Mouse (Mus musculus) CH12.LX (cell line): Measurements from ENCODE around the gene Phf23. TPM values are rescaled to one million over a fixed set of nuclear protein-coding genes. Genes with fewer than 3 reads are reported as not detected.

ENCODE experiments used
- DNase-seq: peaks from one replicate; pipeline ENCODE4 v3.0.0-alpha.2; 2013; ENCODE audit errors: extremely low read depth
- H3K27ac ChIP-seq: 2 replicates; pipeline ENCODE4 v1.5.1; 2012; ENCODE audit warnings: low read depth, mild to moderate bottlenecking, control low read depth, moderate library complexity; ENCODE audit not compliant: insufficient read depth
- H3K27me3 ChIP-seq: replicated peaks from 2 replicates; pipeline ENCODE3; 2012; ENCODE audit warnings: inconsistent platforms
- H3K36me3 ChIP-seq, 2 experiments: replicated peaks in 1 of 2; 2 replicates each; pipeline versions ENCODE3 to v1.6.1; 2012; ENCODE audit warnings: inconsistent platforms in 1 of 2, low read length in 1 of 2, mild to moderate bottlenecking in 1 of 2, mixed read lengths in 1 of 2, moderate library complexity in 1 of 2; ENCODE audit not compliant: control insufficient read depth in 1 of 2, insufficient read depth in 1 of 2
- H3K4me1 ChIP-seq, 2 experiments: 2 replicates each; pipeline ENCODE4 v1.6.1; 2012; ENCODE audit warnings: inconsistent platforms in 1 of 2, moderate library complexity in 1 of 2; ENCODE audit not compliant: insufficient read depth in 2 of 2, control insufficient read depth in 1 of 2
- H3K4me2 ChIP-seq: 2 replicates; pipeline ENCODE4 v1.6.1; 2012; ENCODE audit warnings: low read depth, mild to moderate bottlenecking, control low read depth; ENCODE audit not compliant: poor library complexity, insufficient read depth, severe bottlenecking
- H3K4me3 ChIP-seq, 3 experiments: fragments of 150-350 bp in 1 of 3; sonication (generic) in 1 of 3; replicated peaks in 1 of 3; 2 replicates each; pipeline versions ENCODE3 to v1.5.1; 2011 to 2012; ENCODE audit warnings: low read depth in 2 of 3, low read length in 2 of 3, mild to moderate bottlenecking in 2 of 3, moderate library complexity in 2 of 3, control low read depth in 1 of 3, improper control_type of control experiment in 1 of 3, inconsistent platforms in 1 of 3, mixed read lengths in 1 of 3; ENCODE audit not compliant: poor library complexity in 1 of 3
- H3K79me2 ChIP-seq: replicated peaks from 2 replicates; pipeline ENCODE4 v1.6.1; 2012; ENCODE audit warnings: mild to moderate bottlenecking, moderate library complexity; ENCODE audit not compliant: control insufficient read depth, poor library complexity, insufficient read depth, severe bottlenecking; ENCODE audit errors: extremely low read depth
- H3K9ac ChIP-seq: 2 replicates; pipeline ENCODE4 v1.6.1; 2012; ENCODE audit warnings: low read depth, mild to moderate bottlenecking, control low read depth, moderate library complexity; ENCODE audit not compliant: insufficient read depth
- H3K9me3 ChIP-seq: replicated peaks from 2 replicates; pipeline ENCODE3; 2012; ENCODE audit warnings: low read length, inconsistent platforms, mixed read lengths
- BHLHE40 ChIP-seq: IDR thresholded peaks from 2 replicates; pipeline ENCODE4 v1.6.1; 2011; ENCODE audit warnings: mild to moderate bottlenecking, low read depth, low read length, improper control_type of control experiment
- CHD1 ChIP-seq: IDR thresholded peaks from 2 replicates; pipeline ENCODE4 v1.6.1; 2012; ENCODE audit warnings: low read depth, low read length, improper control_type of control experiment, inconsistent platforms
- CHD2 ChIP-seq: IDR thresholded peaks from 2 replicates; pipeline ENCODE4 v1.6.1; 2011; ENCODE audit warnings: low read length, improper control_type of control experiment
- CTCF ChIP-seq, 2 experiments: IDR thresholded peaks in 1 of 2; conservative IDR thresholded peaks in 1 of 2; 2 replicates each; pipeline ENCODE4 v1.5.1; 2011 to 2012; ENCODE audit warnings: low read depth in 2 of 2, low read length in 2 of 2, improper control_type of control experiment in 1 of 2, inconsistent platforms in 1 of 2, mild to moderate bottlenecking in 1 of 2, moderate library complexity in 1 of 2
- ELF1 ChIP-seq: IDR thresholded peaks from 2 replicates; pipeline ENCODE4 v1.6.1; 2014; ENCODE audit warnings: low read depth, mild to moderate bottlenecking, inconsistent platforms, low read length, improper control_type of control experiment
- EP300 ChIP-seq: IDR thresholded peaks from 2 replicates; pipeline ENCODE4 v1.6.1; 2011; ENCODE audit warnings: low read length, improper control_type of control experiment
- ETS1 ChIP-seq: conservative IDR thresholded peaks from 2 replicates; pipeline ENCODE4 v1.6.1; 2012; ENCODE audit warnings: low read depth, mild to moderate bottlenecking, inconsistent platforms, low read length, improper control_type of control experiment, moderate library complexity
- GABPA ChIP-seq: IDR thresholded peaks from 2 replicates; pipeline ENCODE4 v1.6.1; 2012; ENCODE audit warnings: low read depth, low read length, improper control_type of control experiment, inconsistent platforms; ENCODE audit not compliant: insufficient replicate concordance
- HCFC1 ChIP-seq: IDR thresholded peaks from 2 replicates; pipeline ENCODE4 v1.6.1; 2012; ENCODE audit warnings: low read depth, mild to moderate bottlenecking, inconsistent platforms, low read length, improper control_type of control experiment
- JUN ChIP-seq: IDR thresholded peaks from 2 replicates; pipeline ENCODE4 v1.6.1; 2011; ENCODE audit warnings: low read depth, mild to moderate bottlenecking, low read length, improper control_type of control experiment, moderate library complexity; ENCODE audit not compliant: insufficient read depth
- KAT2A ChIP-seq: IDR thresholded peaks from 2 replicates; pipeline ENCODE4 v1.6.1; 2012; ENCODE audit warnings: low read length, improper control_type of control experiment, inconsistent platforms; ENCODE audit not compliant: insufficient replicate concordance
- MAX ChIP-seq: IDR thresholded peaks from 2 replicates; pipeline ENCODE4 v1.6.1; 2011; ENCODE audit warnings: low read length, improper control_type of control experiment
- MAZ ChIP-seq: IDR thresholded peaks from 2 replicates; pipeline ENCODE4 v1.6.1; 2012; ENCODE audit warnings: low read depth, mild to moderate bottlenecking, inconsistent platforms, low read length, improper control_type of control experiment, moderate library complexity
- MEF2A ChIP-seq: IDR thresholded peaks from 2 replicates; pipeline ENCODE4 v1.6.1; 2014; ENCODE audit warnings: low read depth, mild to moderate bottlenecking, inconsistent platforms, low read length, improper control_type of control experiment, borderline replicate concordance
- MXI1 ChIP-seq: IDR thresholded peaks from 2 replicates; pipeline ENCODE4 v1.6.1; 2011; ENCODE audit warnings: mild to moderate bottlenecking, low read depth, low read length, improper control_type of control experiment
- MYC ChIP-seq: IDR thresholded peaks from 2 replicates; pipeline ENCODE4 v1.6.1; 2011; ENCODE audit warnings: low read depth, mild to moderate bottlenecking, improper control_type of control experiment, low read length
- NELFE ChIP-seq: IDR thresholded peaks from 2 replicates; pipeline ENCODE4 v1.6.1; 2011; ENCODE audit warnings: low read depth, low read length, improper control_type of control experiment
- NRF1 ChIP-seq: IDR thresholded peaks from 2 replicates; pipeline ENCODE4 v1.6.1; 2014; ENCODE audit warnings: low read depth, mild to moderate bottlenecking, inconsistent platforms, low read length, improper control_type of control experiment, moderate library complexity
- PAX5 ChIP-seq: IDR thresholded peaks from 2 replicates; pipeline ENCODE4 v1.6.1; 2012; ENCODE audit warnings: low read length, inconsistent platforms, mixed read lengths
- POLR2A ChIP-seq: IDR thresholded peaks from 2 replicates; pipeline ENCODE4 v1.6.1; 2011; ENCODE audit warnings: low read depth, mild to moderate bottlenecking, improper control_type of control experiment, low read length
- POLR2AphosphoS2 ChIP-seq: IDR thresholded peaks from 2 replicates; pipeline ENCODE4 v1.6.1; 2011; ENCODE audit warnings: low read depth, low read length, improper control_type of control experiment
- RAD21 ChIP-seq: IDR thresholded peaks from 2 replicates; pipeline ENCODE4 v1.6.1; 2011; ENCODE audit warnings: low read depth, mild to moderate bottlenecking, low read length, improper control_type of control experiment, moderate library complexity
- RCOR1 ChIP-seq: conservative IDR thresholded peaks from 2 replicates; pipeline ENCODE4 v1.6.1; 2012; ENCODE audit warnings: low read depth, mild to moderate bottlenecking, inconsistent platforms, low read length, improper control_type of control experiment
- SIN3A ChIP-seq: IDR thresholded peaks from 2 replicates; pipeline ENCODE4 v1.6.1; 2012; ENCODE audit warnings: low read length, improper control_type of control experiment, inconsistent platforms
- SMC3 ChIP-seq: IDR thresholded peaks from 2 replicates; pipeline ENCODE4 v1.6.1; 2011; ENCODE audit warnings: low read depth, low read length, improper control_type of control experiment
- TBP ChIP-seq: conservative IDR thresholded peaks from 2 replicates; pipeline ENCODE4 v1.6.1; 2011; ENCODE audit warnings: low read depth, low read length, improper control_type of control experiment
- UBTF ChIP-seq: IDR thresholded peaks from 2 replicates; pipeline ENCODE4 v1.6.1; 2012; ENCODE audit warnings: low read depth, mild to moderate bottlenecking, inconsistent platforms, low read length, improper control_type of control experiment, moderate library complexity
- USF2 ChIP-seq: conservative IDR thresholded peaks from 2 replicates; pipeline ENCODE4 v1.6.1; 2011; ENCODE audit warnings: low read depth, low read length, improper control_type of control experiment
- ZC3H11A ChIP-seq: IDR thresholded peaks from 2 replicates; pipeline ENCODE4 v1.6.1; 2012; ENCODE audit warnings: low read depth, mild to moderate bottlenecking, inconsistent platforms, low read length, improper control_type of control experiment
- ZKSCAN1 ChIP-seq: IDR thresholded peaks from 2 replicates; pipeline ENCODE4 v1.6.1; 2012; ENCODE audit warnings: low read depth, inconsistent platforms, low read length, improper control_type of control experiment, borderline replicate concordance
- ZMIZ1 ChIP-seq: IDR thresholded peaks from 2 replicates; pipeline ENCODE4 v1.6.1; 2012; ENCODE audit warnings: low read depth, mild to moderate bottlenecking, inconsistent platforms, low read length, improper control_type of control experiment
- dilution Hi-C: fragments of 300-500 bp; cut with MboI; formaldehyde crosslinking; loops from 2 replicates; pipeline ENCODE4 v1.14.3; 2020; ENCODE audit warnings: low sequenced_read_pairs; ENCODE audit not compliant: extremely low pct_unique_long_range_greater_than_20kb, extremely low pct_ligation_motif_present
- in situ Hi-C: fragments of 300-500 bp; cut with MboI; formaldehyde crosslinking; loops from 3 replicates; pipeline ENCODE4 v1.14.3; 2019; ENCODE audit warnings: low sequenced_read_pairs, low pct_ligation_motif_present, low pct_unique_long_range_greater_than_20kb, mixed read lengths
- polyA plus RNA-seq: library from polyadenylated mRNA; unstranded; fragments of >175 nt; gene quantifications from 2 replicates; pipeline ENCODE4 v1.2.1, GENCODE M21; 2012; ENCODE audit warnings: low read depth; ENCODE audit not compliant: insufficient read length
- total RNA-seq, 2 experiments: library from RNA; depleted of rRNA; stranded (reverse); fragments of 300-350 nt in 1 of 2; fragments of >200 nt in 1 of 2; gene quantifications; 2 replicates each; pipeline ENCODE4 v1.2.3; 2012 to 2014

The Phf23 gene
- total and polyA plus RNA-seq, 3 experiments = 67.2 to 93.2 (median 69.0) TPM

GRCm38 (mm10) chr11:69980196-69981140 is 15.1 kb upstream of the Phf23 start (continued):
- TF ChIP-seq ZC3H11A (no peak), JUN (peak; percentile 34; the same call in 1 of the 2 replicates), CHD1 (0 out of 2 replicates have a peak, but pooled peaks have one; percentile 56), SMC3 (no peak), CHD2 (no peak), ELF1 (peak; percentile 85), NRF1 (peak; percentile 92), UBTF (no peak), POLR2A (peak; percentile 90), KAT2A (0 out of 2 replicates have a peak, but pooled peaks have one; percentile 55), POLR2AphosphoS2 (peak; percentile 59; the same call in 1 of the 2 replicates), BHLHE40 (peak; percentile 40), MEF2A (no peak), TBP (peak; percentile 95), USF2 (no peak), SIN3A (peak; percentile 89), HCFC1 (peak; percentile 82), ETS1 (peak; percentile 70), MXI1 (peak; percentile 93), MAX (peak; percentile 11; the same call in 1 of the 2 replicates), PAX5 (no peak), RAD21 (no peak)

DNA sequence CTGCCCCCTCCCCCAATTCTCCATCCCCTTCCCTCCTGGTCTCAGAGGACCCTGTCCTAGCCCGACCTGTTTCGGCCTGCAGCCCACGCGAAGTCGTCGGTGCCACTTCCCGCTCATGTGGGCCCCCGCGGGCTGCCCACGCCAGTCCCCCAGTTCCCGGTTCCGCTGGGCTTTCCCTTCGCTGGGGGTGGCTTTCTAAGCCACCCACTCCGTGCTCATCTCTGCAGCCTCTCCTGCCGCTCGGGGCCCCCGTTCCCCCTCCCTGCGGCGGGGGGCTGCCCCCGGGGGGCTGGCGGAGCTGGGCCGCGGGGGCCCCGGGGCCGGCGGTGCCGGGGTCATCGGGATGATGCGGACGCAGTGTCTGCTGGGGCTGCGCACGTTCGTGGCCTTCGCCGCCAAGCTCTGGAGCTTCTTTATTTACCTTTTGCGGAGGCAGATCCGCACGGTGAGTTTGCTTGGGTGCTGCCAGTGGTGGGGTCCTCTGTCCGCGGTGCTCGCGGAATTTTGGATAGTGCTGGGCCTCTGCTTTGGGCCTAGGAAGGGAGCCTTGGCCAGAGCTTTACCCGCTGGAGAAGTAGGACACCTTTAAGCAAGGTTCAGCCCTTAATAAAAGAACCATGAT is 14.3 kb upstream of the Phf23 start, which contains the start of gene Ctdnep1:
Gene Ctdnep1 (plus strand): TSS at position 16 of the 622 bp plus-strand sequence.
- in situ Hi-C loops = no loop called here
- peaks cover 45% of the 10 kb centered on the region for H3K79me2 ChIP-seq
- peak within 1 kb of the TSS; percentile 76 to 98 (median 82) for H3K4me3 ChIP-seq
- peaks cover 29 to 57% of the 10 kb centered on the region in 2 experiments for H3K36me3 ChIP-seq
- dilution Hi-C loops = no loop called here
- H3K4me1 ChIP-seq = peaks cover 5 to 33% of the 10 kb centered on the region in 2 experiments
- H3K27me3 ChIP-seq = no peaks in the 10 kb centered on the region
- peak within 1 kb of the TSS; percentile 91 for H3K4me2 ChIP-seq
- DNase-seq = no peak
- H3K27ac ChIP-seq = peak within 1 kb of the TSS; percentile 71
- peaks cover 2% of the 10 kb centered on the region for H3K9me3 ChIP-seq
- peak within 1 kb of the TSS; percentile 89 for H3K9ac ChIP-seq
- TF ChIP-seq NRF1 (no peak), ZMIZ1 (no peak), CHD1 (no peak), PAX5 (no peak), CHD2 (no peak; the same call in 1 of the 2 replicates), MEF2A (no peak), ZC3H11A (no peak), GABPA (no peak), SMC3 (no peak), KAT2A (no peak), RCOR1 (no peak), POLR2AphosphoS2 (no peak), MYC (no peak), CTCF (conservative IDR thresholded peaks at IDR 0.05 in 1 of 2, IDR thresholded peaks at IDR 0.05 in 1 of 2; ENCODE audit: low read depth in 2 of 2, low read length in 2 of 2) (no peak), ELF1 (no peak), RAD21 (no peak), USF2 (no peak), ZKSCAN1 (no peak), HCFC1 (no peak), MAZ (no peak), BHLHE40 (0 out of 2 replicates have a peak, but pooled peaks have one; percentile 4), ETS1 (no peak), EP300 (no peak), NELFE (no peak)
